Mouse (Mus musculus) megakaryocyte, embryonic 14.5 days (primary cell): ENCODE data around the gene Plpp6.

ENCODE experiments used
- FLI1 ChIP-seq: IDR thresholded peaks from 2 replicates; pipeline ENCODE4 v1.6.1; 2012; ENCODE audit warnings: low read length, inconsistent platforms, mixed read lengths
- GATA1 ChIP-seq: IDR thresholded peaks from 3 replicates; pipeline ENCODE4 v1.6.1; 2012; ENCODE audit warnings: mixed read lengths, low read length, inconsistent platforms, borderline replicate concordance

GRCm38 (mm10) chr19:28991391-28991790 lies 27.6 kb downstream of the Plpp6 start:
- TF ChIP-seq GATA1 (no peak), FLI1 (no peak)
